Mouse (Mus musculus) skeletal muscle tissue, adult 2 months (tissue): Measurements from ENCODE around the gene Fam53a.

Experiments used
- DNase-seq: peaks from one replicate; pipeline ENCODE4 v3.0.0-alpha.2; 2012; ENCODE audit warnings: low read depth, low spot score

Fam53a gene

DNA sequence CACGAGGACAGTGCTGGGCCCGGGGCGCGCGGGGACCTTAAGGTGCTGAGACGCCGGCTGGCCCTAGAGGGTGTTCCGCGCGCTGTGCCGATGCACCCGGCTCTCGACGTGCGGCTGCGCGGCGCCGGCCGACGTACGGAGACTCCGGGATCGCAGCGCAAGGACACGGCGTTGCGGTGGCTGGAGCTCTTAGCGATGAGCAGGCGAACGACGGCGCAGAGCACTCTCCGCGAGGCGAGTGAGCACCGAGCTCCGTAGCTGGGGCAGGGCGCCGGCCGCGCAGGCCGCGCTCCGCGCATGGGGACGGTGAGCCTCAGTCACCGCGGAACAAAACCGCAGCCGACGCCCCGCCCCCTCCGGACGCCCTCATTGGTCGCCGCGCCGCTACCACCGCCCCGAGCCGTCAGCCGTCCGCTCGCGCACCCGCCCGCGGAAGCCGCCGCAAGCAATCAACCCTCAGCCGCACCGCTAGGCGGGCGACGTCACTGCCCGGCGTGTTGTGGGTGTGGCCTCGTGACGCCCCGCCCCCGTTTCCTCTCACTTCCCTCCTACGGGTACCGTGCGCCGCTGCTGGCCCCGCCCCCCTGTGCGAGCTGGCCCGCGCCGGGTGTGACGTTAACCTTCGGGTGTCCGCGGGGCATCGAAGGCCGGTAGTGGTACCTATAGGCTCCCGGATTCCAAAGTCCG is at the start of gene Fam53a, which contains the start of gene Gm9903:
Gene Fam53a, minus strand, starts transcription at position 335 of the 687 bp plus-strand sequence.
Gene Gm9903, plus strand, starts transcription at position 625 of the 687 bp plus-strand sequence.
- peak; percentile 98 for DNase-seq

GRCm38 (mm10) chr5:33678244-33678643 is 48.8 kb upstream of the Fam53a start:
- no peak for DNase-seq

DNA sequence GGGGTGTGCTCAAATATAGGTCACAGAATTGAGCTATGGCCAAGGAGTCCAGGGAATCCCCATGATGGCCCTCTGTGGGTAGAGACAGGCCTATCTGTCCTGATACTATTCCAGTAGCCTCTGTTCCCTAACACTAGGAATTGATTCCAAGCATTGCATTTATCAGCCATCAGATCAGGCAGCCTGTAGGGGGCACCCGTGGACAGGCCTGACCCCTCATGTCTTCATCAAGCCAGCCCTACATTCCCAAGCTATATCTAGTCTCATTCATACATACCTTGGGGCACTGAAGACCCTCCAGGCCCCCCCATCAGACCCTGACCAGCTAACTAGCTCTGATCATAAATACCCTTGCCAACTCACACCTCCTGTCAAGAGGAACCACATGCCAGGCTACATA is 46.5 kb upstream of the Fam53a start:
- DNase-seq: no peak

DNA sequence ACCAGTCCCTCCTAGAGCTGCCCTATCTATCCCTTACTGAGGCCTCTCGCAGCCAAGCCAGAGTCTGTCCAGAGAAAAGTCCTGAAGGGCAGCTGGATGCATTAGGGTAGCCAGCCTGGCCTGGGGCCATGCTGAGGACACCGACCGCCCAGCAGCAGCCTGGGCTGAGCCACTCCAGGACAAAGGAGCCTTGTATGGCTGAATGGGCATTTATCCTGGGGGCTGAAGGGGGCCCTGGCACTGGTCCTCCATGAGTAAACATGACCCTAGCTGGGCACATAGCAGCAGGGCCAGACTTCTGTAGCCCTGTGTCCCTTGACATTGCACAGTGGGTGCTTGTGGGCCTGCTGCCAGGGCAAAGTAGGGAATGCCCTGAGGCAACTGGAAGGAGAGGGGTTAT is 45.0 kb upstream of the Fam53a start:
- DNase-seq: no peak

DNA sequence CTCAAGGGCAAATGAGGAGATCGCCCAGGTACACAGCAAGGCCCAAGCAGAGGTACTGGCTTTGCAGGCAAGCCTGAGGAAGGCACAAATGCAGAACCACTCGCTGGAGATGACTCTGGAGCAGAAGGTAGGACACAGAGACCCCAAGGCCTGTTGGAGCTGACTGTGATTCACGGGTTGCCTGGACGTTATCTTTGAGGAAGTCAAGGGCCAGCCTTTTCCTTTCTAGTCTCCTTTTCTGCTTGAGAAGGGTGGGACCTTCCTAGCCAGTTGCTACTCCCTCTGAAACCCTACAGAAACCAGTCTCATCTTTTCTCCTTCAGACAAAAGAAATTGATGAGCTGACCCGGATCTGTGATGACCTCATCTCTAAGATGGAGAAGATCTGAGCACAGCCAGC is 42.2 kb upstream of the Fam53a start:
- DNase-seq: no peak

GRCm38 (mm10) chr5:33668223-33668622 is 38.8 kb upstream of the Fam53a start:
- DNase-seq: no peak

GRCm38 (mm10) chr5:33658664-33659050 is 29.2 kb upstream of the Fam53a start:
- DNase-seq: no peak

DNA sequence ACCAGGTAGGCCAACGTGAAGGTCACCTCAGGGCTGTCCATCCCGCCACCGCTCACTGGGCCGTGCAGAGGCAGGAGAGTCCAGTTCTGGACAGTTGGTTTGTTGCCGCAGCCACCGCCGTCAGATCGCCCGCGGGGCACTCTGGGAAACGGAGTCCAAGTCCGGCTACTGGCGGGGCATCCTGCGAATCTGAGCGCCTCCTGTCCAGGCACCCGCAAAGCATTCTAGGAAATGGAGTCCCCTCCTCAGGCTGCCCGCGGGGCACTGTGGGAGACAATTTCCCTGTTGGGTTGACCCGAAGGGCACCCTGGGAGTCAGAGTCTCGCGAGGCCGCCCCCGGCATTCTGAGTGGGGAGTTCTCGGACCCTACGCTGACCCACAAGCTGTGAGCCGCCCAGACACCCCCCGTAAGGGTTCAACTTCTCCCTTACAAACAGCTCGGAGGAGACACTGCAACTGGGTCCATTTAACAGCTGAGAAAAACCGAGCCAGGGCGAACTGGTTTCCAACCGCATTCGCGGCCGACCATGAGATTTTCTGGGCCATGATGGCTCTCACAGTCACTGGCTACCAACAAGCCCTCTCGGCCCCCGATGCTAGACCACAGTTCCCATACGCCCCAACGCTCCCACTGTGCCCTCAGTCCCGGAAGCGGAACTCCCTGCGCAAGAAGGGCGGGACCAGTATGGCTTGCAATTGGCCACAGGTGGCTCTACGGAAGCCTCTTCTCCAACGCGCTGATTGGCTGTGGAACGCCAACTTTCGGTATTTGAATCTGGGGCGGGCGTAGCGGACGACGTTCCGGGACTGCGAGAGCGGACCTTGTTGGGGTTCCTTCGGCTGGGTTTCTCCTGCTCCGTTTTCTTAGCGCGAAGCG is 28.6 kb upstream of the Fam53a start, which contains the start of the genes Tacc3 and Tmem129:
Gene Tacc3, plus strand, starts transcription at position 342 of the 877 bp plus-strand sequence.
Gene Tmem129, minus strand, starts transcription at position 630 of the 877 bp plus-strand sequence.
- DNase-seq: peak; percentile 97

GRCm38 (mm10) chr5:33657251-33657786 is 27.9 kb upstream of the Fam53a start:
- no peak for DNase-seq

DNA sequence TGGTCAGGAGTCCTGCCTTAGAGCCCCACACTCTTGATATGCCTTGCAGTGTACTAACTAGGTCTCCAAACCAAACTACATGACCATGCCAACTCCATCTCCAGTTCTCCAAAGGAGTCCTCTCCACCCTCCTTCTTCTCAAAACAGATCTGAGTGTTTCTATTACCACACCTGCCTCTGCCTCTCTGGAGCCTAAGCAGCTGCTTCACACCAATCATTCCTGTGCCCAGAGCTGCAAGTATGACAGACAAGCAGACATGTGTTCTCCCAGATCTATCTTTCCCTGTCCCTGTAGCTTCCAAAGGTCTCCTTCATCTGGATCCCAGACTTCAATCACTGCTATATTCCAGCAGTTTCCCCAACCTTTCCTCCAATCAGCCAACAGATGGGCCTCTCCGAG is 27.3 kb upstream of the Fam53a start:
- no peak for DNase-seq

DNA sequence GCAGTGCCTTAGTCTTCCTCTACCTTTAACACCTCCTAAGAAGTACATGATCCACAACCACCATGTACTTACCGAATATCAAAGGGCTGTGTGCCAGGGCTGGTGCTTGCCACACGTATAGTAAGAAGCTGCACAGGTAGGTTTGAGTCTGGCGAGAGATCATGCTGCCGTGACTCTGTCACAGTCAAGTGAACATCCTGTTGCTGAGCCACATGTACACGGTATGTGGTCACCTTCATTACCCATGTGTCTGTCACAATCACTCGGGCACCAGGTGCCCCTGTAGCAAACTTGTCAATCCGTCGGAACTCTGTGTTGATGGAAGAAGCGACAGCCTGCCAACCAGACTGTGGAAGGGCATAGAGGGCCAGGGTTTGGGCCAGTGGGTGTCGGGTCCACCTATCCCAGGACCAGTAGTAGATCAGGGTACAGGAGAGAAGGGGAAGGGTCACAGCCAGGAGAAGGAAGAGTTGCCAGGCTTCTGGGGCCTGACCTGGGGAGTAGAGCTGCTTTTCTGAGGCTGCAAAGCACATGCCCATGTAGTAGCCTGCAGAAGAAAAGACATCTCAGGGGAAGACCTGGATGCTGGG is 25.9 kb upstream of the Fam53a start:
- DNase-seq: no peak

GRCm38 (mm10) chr5:33654424-33654823 is 25.0 kb upstream of the Fam53a start:
- no peak for DNase-seq

- no peak for DNase-seq
Observed at GRCm38 (mm10) chr5:33652783-33653173, 23.3 kb upstream of the Fam53a start.

DNA sequence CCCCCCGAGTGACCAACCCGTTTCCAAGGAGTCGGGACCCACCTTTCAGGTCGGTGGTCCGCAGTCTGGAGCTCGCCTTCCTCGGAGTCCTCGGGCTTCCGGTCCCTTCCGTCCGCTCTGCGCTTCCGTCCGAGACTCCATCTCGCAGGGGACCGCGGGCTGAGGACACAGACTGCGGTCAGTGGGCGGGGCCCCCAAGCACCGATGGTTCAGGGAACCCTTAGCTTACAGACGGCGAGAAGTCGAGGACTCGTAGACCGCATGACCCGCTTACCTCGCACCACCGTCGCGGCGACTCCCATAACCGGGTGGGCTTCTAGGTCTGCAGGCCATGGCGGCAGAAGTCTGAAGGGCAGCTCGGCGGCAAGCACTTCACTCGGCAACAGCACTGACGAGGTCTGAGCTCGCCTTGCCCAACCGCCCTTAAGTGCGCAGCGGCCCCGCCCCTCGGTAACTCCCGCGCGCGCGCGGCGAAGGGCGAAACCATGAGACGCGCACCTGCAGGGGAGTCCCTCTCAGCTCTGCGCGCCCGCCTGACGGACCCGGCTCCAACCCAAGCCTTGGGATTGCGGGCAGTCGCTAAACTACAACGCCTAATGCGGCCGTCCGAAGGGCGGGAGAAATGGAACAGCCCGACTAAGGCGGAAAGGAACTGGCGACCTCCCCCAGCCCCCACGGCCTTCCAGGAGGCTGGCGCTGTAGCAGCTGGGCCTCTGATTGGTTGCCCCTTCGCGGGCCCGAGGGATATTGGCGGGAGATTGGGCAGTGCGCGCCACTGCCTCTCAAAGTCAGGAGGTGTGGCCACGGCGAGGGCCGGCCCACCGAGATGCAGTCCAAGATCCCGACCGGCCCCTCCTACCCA is 22.7 kb upstream of the Fam53a start, which contains the start of gene Slbp:
Gene Slbp, minus strand, starts transcription at position 654 of the 862 bp plus-strand sequence.
- peak; percentile 94 for DNase-seq

GRCm38 (mm10) chr5:33651541-33651920 is 22.1 kb upstream of the Fam53a start:
- no peak for DNase-seq

- no peak for DNase-seq
Observed at GRCm38 (mm10) chr5:33651017-33651416, 21.6 kb upstream of the Fam53a start.

GRCm38 (mm10) chr5:33640652-33641051 is 11.2 kb upstream of the Fam53a start:
- peak; percentile 43 for DNase-seq

GRCm38 (mm10) chr5:33638826-33639225 is 9.4 kb upstream of the Fam53a start:
- no peak for DNase-seq

DNA sequence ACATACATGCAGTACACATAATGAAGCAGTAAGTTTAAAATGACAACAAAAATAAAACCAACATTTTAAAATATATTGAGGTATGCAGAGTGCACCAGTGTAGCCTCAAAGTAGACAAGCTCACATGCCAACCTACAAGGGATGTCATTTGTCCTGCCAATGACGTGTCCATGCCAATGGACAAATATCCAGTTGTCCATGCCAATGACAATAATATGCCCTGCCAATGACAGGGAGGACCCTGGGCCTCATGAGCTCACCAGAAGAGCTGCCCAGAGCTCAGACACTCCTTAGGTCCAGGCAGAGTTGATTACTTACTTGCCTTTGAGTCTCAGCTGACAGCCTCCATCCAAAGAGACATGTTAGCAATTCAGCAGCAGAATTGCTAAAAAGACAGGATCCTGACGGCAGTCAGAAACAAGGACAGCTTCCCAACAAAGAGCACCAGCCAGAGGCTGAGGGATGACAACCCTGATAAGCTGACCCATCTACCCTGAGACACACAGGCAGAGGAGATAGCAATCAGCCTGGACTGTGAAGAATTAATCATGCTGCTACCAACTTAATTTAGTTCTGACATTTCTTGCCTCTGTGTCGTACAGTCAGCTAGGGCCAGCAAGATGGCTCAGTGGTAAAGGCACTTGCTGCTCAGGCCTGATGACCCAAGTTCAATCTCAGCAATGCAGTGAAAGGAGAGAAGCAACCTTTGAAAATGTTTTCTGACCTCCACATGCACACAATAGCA is 8.3 kb upstream of the Fam53a start:
- DNase-seq: no peak

DNA sequence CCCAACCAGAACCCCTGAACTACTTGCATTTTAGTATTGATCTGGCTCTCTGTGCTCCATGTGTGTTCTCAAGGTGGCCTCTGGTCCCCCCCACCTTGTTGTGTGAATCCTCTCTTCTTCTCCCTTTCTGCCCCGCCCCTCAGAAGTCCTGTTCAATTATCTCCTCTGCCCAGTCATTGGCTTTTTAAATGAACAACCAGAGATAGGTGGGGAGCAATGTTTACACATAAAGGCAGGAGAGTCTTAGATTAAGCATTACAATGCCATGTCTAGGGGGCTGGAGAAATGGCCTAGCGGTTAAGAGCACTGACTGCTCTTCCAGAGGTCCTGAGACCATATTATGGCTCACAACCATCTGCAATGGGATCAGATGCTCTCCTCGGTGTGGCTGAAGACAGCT is 5.9 kb upstream of the Fam53a start:
- no peak for DNase-seq
